Mouse (Mus musculus): ENCODE data around the gene Vmn1r219. TPM values are rescaled to one million over a fixed set of nuclear protein-coding genes. Genes with fewer than 3 reads are reported as not detected.
"Not testable (repeated sequence)": the region's sequence is repeated elsewhere in the genome, so short reads cannot be mapped to it uniquely, and the experiment has no call there.

Vmn1r219 gene
- polyA plus RNA-seq, 1 experiment, result not detected

- Histone ChIP-seq H3K27ac (ENCODE audit: insufficient read depth, low read depth, low read length) (no peak within 1 kb of the TSS), H3K27me3 (replicated peaks; ENCODE audit: control insufficient read depth, insufficient read depth, low read length) (no peaks in the 10 kb centered on the region), H3K4me1 (ENCODE audit: control insufficient read depth, insufficient read depth, low read length) (no peaks in the 10 kb centered on the region), H3K36me3 (ENCODE audit: control insufficient read depth, insufficient read depth, low read length) (no peaks in the 10 kb centered on the region), H3K4me3 (ENCODE audit: insufficient read depth, low read depth, low read length) (no peak within 1 kb of the TSS)
- DNase-seq, result no peak
- TF ChIP-seq POLR2A (IDR thresholded peaks at IDR 0.05; ENCODE audit: low read depth, low read length) (no peak), CTCF (conservative IDR thresholded peaks at IDR 0.05; ENCODE audit: insufficient read depth, insufficient read length, low read depth, low read length) (no peak)
- WGBS, result 84% methylated on average over 2 of the region's 2 CpGs
These were observed 28.8 kb downstream of the Vmn1r219 start, which contains the start of gene Vmn1r220 for GRCm38 (mm10) chr13:23187875-23188274. TSS of gene Vmn1r220 (minus strand) at chr13:23187975.

- 65% methylated on average over 1 of the region's 1 CpGs for WGBS
- not testable (repeated sequence) for DNase-seq; H3K27ac ChIP-seq (ENCODE audit: insufficient read depth, low read depth, low read length); H3K27me3 ChIP-seq (replicated peaks; ENCODE audit: control insufficient read depth, insufficient read depth, low read length); H3K36me3 ChIP-seq (ENCODE audit: control insufficient read depth, insufficient read depth, low read length); H3K4me1 ChIP-seq (ENCODE audit: control insufficient read depth, insufficient read depth, low read length); H3K4me3 ChIP-seq (ENCODE audit: insufficient read depth, low read depth, low read length)
These were observed 44.8 kb downstream of the Vmn1r219 start for GRCm38 (mm10) chr13:23203885-23204284.

- not testable (repeated sequence) for H3K27me3 ChIP-seq (replicated peaks; ENCODE audit: control insufficient read depth, insufficient read depth, low read length); H3K27ac ChIP-seq (ENCODE audit: insufficient read depth, low read depth, low read length); DNase-seq; H3K4me1 ChIP-seq (ENCODE audit: control insufficient read depth, insufficient read depth, low read length); H3K4me3 ChIP-seq (ENCODE audit: insufficient read depth, low read depth, low read length); H3K36me3 ChIP-seq (ENCODE audit: control insufficient read depth, insufficient read depth, low read length)
- WGBS, result 70% methylated on average over 2 of the region's 2 CpGs
These were observed 54.7 kb downstream of the Vmn1r219 start, which contains the start of gene Vmn1r221 for GRCm38 (mm10) chr13:23213827-23214226. TSS of gene Vmn1r221 (plus strand) at chr13:23214127.

Other genes with a start within 250 kb of the Vmn1r219 start
- not detected in 2 replicates for gene Vmn1r213, start 151.7 kb upstream of the Vmn1r219 start, polyA plus RNA-seq (2012; rRNA removed)
- not detected in 2 replicates for gene Vmn1r214, start 128.9 kb upstream of the Vmn1r219 start, polyA plus RNA-seq (2012; rRNA removed)
- not detected in 2 replicates for gene Vmn1r215, start 91.3 kb upstream of the Vmn1r219 start, polyA plus RNA-seq (2012; rRNA removed)
- not detected in 2 replicates for gene Vmn1r217, start 41.1 kb upstream of the Vmn1r219 start, polyA plus RNA-seq (2012; rRNA removed)
- not detected in 2 replicates for gene Vmn1r218, start 26.2 kb upstream of the Vmn1r219 start, polyA plus RNA-seq (2012; rRNA removed)
- gene Vmn1r220, start 28.7 kb downstream of the Vmn1r219 start, polyA plus RNA-seq (2012; rRNA removed), result not detected in 2 replicates
- not detected in 2 replicates for gene Vmn1r221, start 54.8 kb downstream of the Vmn1r219 start, polyA plus RNA-seq (2012; rRNA removed)
- not detected in 2 replicates for gene Vmn1r222, start 76.6 kb downstream of the Vmn1r219 start, polyA plus RNA-seq (2012; rRNA removed)
- not detected in 2 replicates for gene Vmn1r223, start 87.8 kb downstream of the Vmn1r219 start, polyA plus RNA-seq (2012; rRNA removed)
- 1.1 and 1.9 TPM in 2 replicates for gene Zfp322a, start 209.9 kb downstream of the Vmn1r219 start, polyA plus RNA-seq (2012; rRNA removed)

Measured in kidney, adult 2 months (tissue).